Mouse (Mus musculus): ENCODE measurements around the gene Stk24.

Gene Stk24

GRCm38 (mm10) chr14:121379116-121379826 is 540 bp downstream of the Stk24 start:
- peak; percentile 22 for DNase-seq (ENCODE audit: low read depth, low spot score)

GRCm38 (mm10) chr14:121378243-121379115 is 1.3 kb downstream of the Stk24 start:
- no peak for DNase-seq (ENCODE audit: low read depth, low spot score)

- no peak for DNase-seq (ENCODE audit: low read depth, low spot score)
Measured at GRCm38 (mm10) chr14:121376566-121376965, 3.2 kb downstream of the Stk24 start.

DNA sequence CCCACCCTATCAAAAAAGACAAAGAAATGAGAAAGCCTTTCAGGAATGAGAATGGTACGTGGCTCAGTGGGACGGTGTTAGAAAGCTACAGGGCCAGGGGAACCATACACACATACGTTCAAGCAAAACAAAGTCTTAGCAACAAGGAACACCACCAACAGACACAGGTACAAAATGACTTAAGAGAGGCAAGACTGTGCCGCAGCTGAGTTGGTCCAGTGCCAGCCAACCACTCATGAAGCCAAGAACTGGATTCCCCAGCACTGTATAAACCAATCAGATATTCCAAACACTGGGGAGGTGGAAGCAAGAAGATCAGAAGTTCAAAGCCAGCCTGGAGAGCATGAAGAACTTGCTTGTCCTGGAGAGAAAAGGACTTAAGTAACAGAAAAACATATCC is 5.9 kb downstream of the Stk24 start:
- DNase-seq (ENCODE audit: low read depth, low spot score) = no peak

GRCm38 (mm10) chr14:121373020-121373419 is 6.8 kb downstream of the Stk24 start:
- no peak for DNase-seq (ENCODE audit: low read depth, low spot score)

DNA sequence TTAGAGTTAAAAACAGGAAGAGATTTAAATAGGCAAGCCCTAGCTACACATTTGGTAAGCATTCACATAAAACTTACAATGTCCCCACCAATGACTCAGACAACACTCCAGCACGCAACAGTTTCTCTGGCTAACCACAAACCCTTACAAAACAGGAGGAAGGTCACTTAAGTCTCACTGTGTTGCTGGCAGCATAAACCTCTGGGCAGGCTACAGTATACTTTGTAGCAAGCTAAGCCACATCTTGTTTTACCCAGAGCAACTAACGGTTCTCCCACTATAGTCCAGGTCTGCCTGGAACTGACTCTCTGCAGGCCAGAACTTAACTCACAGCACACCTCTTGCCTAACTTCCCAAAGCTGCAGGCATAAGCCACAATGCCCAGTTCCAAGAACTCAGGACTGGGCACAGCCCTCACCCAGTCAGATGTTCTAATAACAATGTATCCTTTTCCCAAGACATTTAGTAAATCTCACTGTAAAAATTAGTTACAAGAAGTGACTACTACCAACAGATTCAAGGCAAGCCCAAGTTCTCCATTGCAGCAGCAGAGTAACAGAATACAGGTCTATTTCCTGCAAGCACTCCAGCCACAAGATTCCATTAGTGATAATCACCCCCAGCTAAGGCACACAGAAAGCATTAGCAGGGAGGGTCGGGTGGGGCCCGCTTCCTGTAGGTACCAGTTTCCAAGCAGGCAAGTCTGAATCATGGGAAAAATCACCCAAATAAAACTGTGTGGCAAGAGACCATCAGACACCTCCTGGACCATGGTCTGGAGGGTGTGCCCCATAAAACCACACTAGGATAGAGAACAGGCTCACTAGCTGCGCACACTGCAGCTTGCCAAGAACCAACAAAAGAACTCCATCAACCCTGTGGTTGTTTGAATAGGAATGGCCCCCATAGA is 7.6 kb downstream of the Stk24 start:
- no peak for DNase-seq (ENCODE audit: low read depth, low spot score)

DNA sequence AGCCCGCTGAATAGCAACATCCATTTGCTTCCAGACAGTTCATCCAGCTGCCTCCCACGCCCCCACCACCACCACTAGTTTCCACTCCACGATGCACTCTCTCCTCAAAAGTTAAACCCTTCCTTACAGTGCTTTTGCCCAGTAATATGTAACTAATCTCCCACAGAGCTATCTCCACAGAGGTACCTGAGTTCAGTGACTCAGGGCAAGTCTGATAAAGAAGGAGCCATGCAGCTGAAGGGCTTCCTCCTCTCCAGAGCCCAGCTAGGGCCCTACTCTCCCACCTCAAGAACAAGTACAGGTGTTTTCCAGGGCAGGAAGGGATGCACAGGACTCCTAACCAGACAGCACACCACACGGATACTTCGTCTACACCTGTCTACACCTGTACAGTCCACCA is 10.4 kb downstream of the Stk24 start:
- no peak for DNase-seq (ENCODE audit: low read depth, low spot score)

DNA sequence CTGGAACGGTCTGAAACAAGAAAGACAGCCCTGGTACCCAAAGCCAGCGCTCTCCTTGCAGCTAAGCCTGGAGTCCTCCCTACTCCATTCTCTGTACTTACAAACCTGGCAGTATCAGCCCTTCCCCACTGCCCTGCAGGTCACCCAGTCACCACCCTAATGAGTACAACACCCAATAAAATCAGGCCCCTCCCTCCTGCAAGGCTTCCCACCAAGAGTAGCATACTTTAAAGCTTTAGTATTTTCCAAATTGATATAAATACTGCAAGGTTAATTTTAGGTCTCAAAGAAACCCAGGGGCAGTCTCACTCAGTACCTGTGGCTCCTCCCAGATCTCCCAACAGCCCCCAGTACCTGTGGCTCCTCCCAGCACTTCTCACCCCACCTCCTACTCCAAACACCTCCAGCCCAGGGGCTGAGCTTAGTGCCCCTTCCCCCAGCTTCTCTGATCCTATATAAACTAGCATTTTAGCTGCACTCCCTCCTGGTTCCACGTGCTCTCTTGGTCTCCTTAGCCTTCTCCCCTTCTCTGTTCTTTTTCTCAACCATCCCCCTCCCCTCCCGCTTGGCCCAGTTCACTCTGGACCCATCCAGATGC is 11.6 kb downstream of the Stk24 start:
- no peak for DNase-seq (ENCODE audit: low read depth, low spot score)

- DNase-seq (ENCODE audit: low read depth, low spot score) = no peak
Measured at GRCm38 (mm10) chr14:121365991-121366728, 13.7 kb downstream of the Stk24 start.

GRCm38 (mm10) chr14:121365390-121365789 is 14.4 kb downstream of the Stk24 start:
- no peak for DNase-seq (ENCODE audit: low read depth, low spot score)

- DNase-seq (ENCODE audit: low read depth, low spot score) = no peak
Measured at GRCm38 (mm10) chr14:121364282-121364681, 15.5 kb downstream of the Stk24 start.

- no peak for DNase-seq (ENCODE audit: low read depth, low spot score)
Measured at GRCm38 (mm10) chr14:121361319-121362114, 18.3 kb downstream of the Stk24 start.

- no peak for DNase-seq (ENCODE audit: low read depth, low spot score)
Measured at GRCm38 (mm10) chr14:121359850-121360249, 20.0 kb downstream of the Stk24 start.

DNA sequence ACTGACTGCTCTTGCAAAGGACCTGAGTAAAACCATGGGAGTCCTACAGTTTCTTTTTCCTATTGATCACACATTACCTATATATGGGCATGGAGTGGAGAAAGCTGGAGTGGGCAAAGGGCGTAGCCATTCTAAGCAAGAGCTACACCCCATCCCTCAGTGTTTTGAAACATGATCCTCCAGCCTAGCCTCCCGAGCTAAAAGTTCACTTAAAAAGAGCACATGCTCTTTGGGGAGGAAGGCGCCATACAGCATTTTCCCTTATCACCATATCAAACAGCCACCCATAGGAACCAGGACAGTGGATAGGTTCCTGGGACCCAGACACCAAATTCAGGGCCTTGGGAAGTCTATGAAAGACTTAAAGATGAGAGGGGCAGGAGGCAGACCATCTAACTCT is 20.8 kb downstream of the Stk24 start:
- DNase-seq (ENCODE audit: low read depth, low spot score) = no peak

DNA sequence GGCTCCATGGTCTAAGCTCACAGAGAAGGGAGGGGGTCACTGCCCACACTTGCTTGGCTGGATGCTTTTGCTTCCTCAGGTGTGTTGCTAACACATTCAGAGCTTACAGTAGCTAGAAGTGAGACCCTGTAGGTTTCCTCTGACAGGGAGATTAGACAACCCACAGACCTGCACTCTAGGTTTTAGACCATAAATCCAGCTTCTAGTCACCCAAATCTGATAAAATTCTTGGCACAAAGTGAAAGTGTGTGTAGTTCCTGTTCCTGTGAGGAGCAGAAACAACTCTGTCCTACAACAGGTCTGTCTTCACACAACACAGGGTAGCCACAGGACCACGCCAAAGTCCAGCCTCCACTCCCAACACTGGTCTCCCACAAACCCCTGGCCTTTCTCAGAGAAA is 21.5 kb downstream of the Stk24 start:
- DNase-seq (ENCODE audit: low read depth, low spot score) = no peak

GRCm38 (mm10) chr14:121356336-121356862 is 23.4 kb downstream of the Stk24 start:
- no peak for DNase-seq (ENCODE audit: low read depth, low spot score)

GRCm38 (mm10) chr14:121355732-121356131 is 24.1 kb downstream of the Stk24 start:
- DNase-seq (ENCODE audit: low read depth, low spot score) = no peak

DNA sequence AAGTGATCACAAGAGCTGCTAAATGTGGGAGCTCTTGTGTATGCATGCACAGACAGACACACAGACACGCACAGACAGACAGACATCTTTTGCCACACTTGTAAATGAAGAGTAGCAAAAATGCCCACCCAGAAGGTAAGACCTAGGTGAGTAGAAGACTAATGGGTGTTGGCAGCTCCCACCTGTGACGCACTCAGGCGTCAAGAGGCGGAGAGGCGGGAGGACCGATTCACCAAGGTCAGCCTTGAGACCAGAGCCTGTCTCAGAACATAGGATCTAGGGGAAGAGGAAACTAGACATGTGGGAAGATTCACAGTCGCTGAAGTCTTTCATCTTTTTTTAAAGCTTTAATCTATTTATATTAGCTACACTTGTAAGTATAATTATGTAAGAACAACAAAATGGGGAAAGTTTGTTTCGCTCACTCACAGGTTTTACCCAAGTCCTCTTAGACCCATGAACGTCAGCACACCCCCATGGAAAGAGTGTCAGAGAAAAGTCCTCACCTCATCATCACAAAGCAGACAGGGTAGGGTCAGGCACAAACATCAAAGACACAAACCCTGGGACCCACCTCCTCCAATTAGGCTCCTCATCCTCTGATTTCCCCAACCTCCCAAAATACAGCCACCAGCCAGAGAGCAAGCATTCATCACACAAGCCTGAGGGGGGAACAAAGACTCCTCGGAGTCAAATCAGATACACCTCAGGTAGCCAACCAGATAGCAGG is 26.0 kb downstream of the Stk24 start:
- DNase-seq (ENCODE audit: low read depth, low spot score) = no peak

DNA sequence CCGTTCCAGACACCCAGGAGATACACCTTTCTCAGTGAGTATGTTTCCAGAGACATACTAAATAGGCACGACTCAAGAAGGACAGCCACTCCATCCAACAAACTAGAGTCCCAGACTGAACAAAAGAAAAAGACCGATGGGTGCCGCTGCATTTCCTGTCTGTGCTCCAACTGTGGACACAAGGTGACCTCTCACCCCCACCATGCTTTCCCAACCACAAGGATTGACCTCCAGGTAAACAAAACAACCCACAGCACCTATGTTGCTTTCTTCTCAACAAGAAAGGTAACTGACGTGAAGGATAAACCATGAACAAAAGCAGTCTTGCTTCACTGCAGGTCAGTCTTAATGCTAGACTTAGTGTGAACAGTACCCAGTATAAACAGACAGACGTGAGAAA is 27.1 kb downstream of the Stk24 start:
- no peak for DNase-seq (ENCODE audit: low read depth, low spot score)
